Mouse (Mus musculus) neural tube, embryonic 12.5 days (tissue): ENCODE data around the gene Gm37419. TPM values are rescaled to one million over a fixed set of nuclear protein-coding genes. Genes with fewer than 3 reads are reported as not detected.

Experiments
- ATAC-seq: fragments of 200-750 bp; cut with Nextera tagmentation; 2 replicates; pipeline ENCODE4 v1.8.0; 2017; ENCODE audit warnings: low read depth, mild to moderate bottlenecking, moderate TSS enrichment, moderate library complexity; ENCODE audit not compliant: low FRiP score
- H3K27ac ChIP-seq: fragments of 300-500 bp; sonication (generic); 2 replicates; pipeline ENCODE4 v1.5.1; 2016
- H3K27me3 ChIP-seq: fragments of 300-500 bp; sonication (generic); replicated peaks from 2 replicates; pipeline ENCODE4 v1.6.1; 2016; ENCODE audit warnings: mild to moderate bottlenecking
- H3K36me3 ChIP-seq: fragments of 300-500 bp; sonication (generic); 2 replicates; pipeline ENCODE4 v1.6.1; 2016; ENCODE audit warnings: mild to moderate bottlenecking
- H3K4me1 ChIP-seq: fragments of 300-500 bp; sonication (generic); 2 replicates; pipeline ENCODE4 v1.6.1; 2016
- H3K4me2 ChIP-seq: fragments of 300-500 bp; sonication (generic); replicated peaks from 2 replicates; pipeline ENCODE4 v1.6.1; 2016; ENCODE audit warnings: mild to moderate bottlenecking
- H3K4me3 ChIP-seq: fragments of 300-500 bp; sonication (generic); 2 replicates; pipeline ENCODE4 v1.5.1; 2016
- H3K9ac ChIP-seq: fragments of 300-500 bp; sonication (generic); 2 replicates; pipeline ENCODE4 v1.6.1; 2016; ENCODE audit warnings: mild to moderate bottlenecking
- H3K9me3 ChIP-seq: fragments of 300-500 bp; sonication (generic); 2 replicates; pipeline ENCODE4 v1.6.1; 2016; ENCODE audit warnings: mild to moderate bottlenecking
- WGBS: fragments of 180-500 bp; shearing (Covaris S2); methylation state at CpG from one replicate; pipeline ENCODE4 v1.1.7; 2016; 5-methylcytosine and 5-hydroxymethylcytosine counted together
- polyA plus RNA-seq: library from polyadenylated mRNA; unstranded; fragments of >200 nt; fragmentation: Nextera tagmentation; extraction: Ambion mirVana; gene quantifications from 2 replicates; pipeline ENCODE4 v1.2.1, GENCODE M21; 2016

The Gm37419 gene
- polyA plus RNA-seq, 1 experiment from 2014 or later, result not detected

GRCm38 (mm10) chr16:23981925-23982851, 6.1 kb upstream of the Gm37419 start:
- 0 out of 2 replicates have a peak overlapping the region, but pooled peaks have one; percentile 10 for H3K9ac ChIP-seq
- no peaks in the 10 kb centered on the region for H3K9me3 ChIP-seq
- peaks cover 53% of the 10 kb centered on the region for H3K27me3 ChIP-seq
- peak; percentile 79 for ATAC-seq
- H3K4me3 ChIP-seq, result peak overlapping the region; percentile 34
- H3K36me3 ChIP-seq, result no peaks in the 10 kb centered on the region
- H3K27ac ChIP-seq, result no peak overlapping the region
- peak overlapping the region; percentile 62 for H3K4me2 ChIP-seq
- peaks cover 45% of the 10 kb centered on the region for H3K4me1 ChIP-seq
- 1% methylated on average over 28 of the region's 28 CpGs for WGBS

- Histone ChIP-seq H3K9me3 (no peaks in the 10 kb centered on the region), H3K4me1 (peaks cover 45% of the 10 kb centered on the region), H3K27ac (no peak overlapping the region), H3K27me3 (peaks cover 53% of the 10 kb centered on the region), H3K4me2 (peak overlapping the region; percentile 62), H3K4me3 (peak overlapping the region; percentile 30), H3K9ac (0 out of 2 replicates have a peak overlapping the region, but pooled peaks have one; percentile 10), H3K36me3 (no peaks in the 10 kb centered on the region)
- under 1% methylated on average over 33 of the region's 33 CpGs for WGBS
- peak; percentile 37; the same call in 1 of the 2 replicates for ATAC-seq
Measured at GRCm38 (mm10) chr16:23982891-23983588, 5.2 kb upstream of the Gm37419 start.

DNA sequence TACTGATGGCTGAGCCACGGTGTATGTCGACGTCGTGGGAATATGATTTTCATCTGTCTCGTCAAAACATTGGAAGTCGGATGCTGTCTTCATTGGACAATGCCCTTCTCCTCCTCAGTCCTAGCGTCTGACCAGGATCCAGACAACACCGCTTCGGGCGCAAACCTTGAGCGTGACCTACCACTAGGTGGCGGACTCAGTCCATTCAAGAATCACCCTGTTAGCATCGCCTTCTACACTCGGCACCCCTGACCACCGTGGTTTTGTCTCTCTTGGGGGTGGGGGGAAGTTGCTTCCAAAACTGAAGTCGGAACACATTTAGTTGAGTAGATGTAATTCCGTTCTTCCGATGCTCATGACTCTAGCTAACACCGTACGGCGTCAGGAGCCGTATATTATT, 4.1 kb upstream of the Gm37419 start:
- no peaks in the 10 kb centered on the region for H3K36me3 ChIP-seq
- peaks cover 50% of the 10 kb centered on the region for H3K27me3 ChIP-seq
- peak overlapping the region; percentile 28 for H3K4me3 ChIP-seq
- peak overlapping the region; percentile 62 for H3K4me2 ChIP-seq
- no peak overlapping the region for H3K9ac ChIP-seq
- H3K4me1 ChIP-seq, result peaks cover 45% of the 10 kb centered on the region
- no peaks in the 10 kb centered on the region for H3K9me3 ChIP-seq
- peak; percentile 51; the same call in 1 of the 2 replicates for ATAC-seq
- no peak overlapping the region for H3K27ac ChIP-seq
- 2% methylated on average over 22 of the region's 22 CpGs for WGBS

DNA sequence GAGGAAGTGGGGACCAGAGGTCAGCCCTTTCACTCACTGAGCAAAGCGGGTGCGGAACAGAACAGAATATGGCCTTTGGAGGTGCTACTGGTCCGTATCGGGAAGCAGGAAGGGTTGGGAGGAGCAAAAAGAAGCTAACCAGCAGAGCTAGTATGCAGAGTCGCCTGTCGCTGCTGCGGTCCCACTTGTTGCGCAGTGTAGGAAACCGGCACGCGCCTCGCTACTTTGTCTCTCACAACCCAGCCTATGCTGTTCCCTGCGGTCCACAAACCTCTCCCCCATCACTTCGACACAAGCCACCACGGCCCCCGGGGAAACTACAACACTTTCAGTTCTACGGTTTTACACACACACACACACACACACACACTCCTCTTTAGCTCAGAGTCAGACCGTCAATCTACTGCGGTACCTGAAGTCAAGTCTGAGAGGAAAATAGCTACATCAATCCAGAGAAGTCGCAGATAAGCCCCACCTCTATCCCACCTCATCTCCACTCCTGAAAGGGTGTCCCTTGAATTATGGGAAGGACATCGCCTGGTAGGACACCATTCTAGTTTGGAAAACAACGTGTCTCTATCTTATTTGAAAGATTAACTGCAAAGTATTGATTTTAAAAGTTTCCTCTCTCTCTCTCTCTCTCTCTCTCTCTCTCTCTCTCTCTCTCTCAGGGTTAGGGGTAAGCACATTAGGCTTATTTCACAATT, 3.4 kb upstream of the Gm37419 start:
- Histone ChIP-seq H3K9ac (no peak overlapping the region), H3K27ac (no peak overlapping the region), H3K9me3 (no peaks in the 10 kb centered on the region), H3K4me2 (peak overlapping the region; percentile 62), H3K27me3 (peaks cover 43% of the 10 kb centered on the region), H3K4me3 (peak overlapping the region; percentile 28), H3K36me3 (no peaks in the 10 kb centered on the region), H3K4me1 (peaks cover 48% of the 10 kb centered on the region)
- ATAC-seq, result no peak
- WGBS, result under 1% methylated on average over 22 of the region's 22 CpGs

GRCm38 (mm10) chr16:23985467-23985861, 2.8 kb upstream of the Gm37419 start:
- H3K4me1 ChIP-seq, result peaks cover 51% of the 10 kb centered on the region
- H3K36me3 ChIP-seq, result no peaks in the 10 kb centered on the region
- no peak overlapping the region for H3K27ac ChIP-seq
- 3% methylated on average over 6 of the region's 6 CpGs for WGBS
- peak overlapping the region; percentile 95; the same call in 1 of the 2 replicates for H3K4me2 ChIP-seq
- H3K4me3 ChIP-seq, result no peak overlapping the region
- H3K27me3 ChIP-seq, result peaks cover 37% of the 10 kb centered on the region
- H3K9ac ChIP-seq, result no peak overlapping the region
- no peak for ATAC-seq
- no peaks in the 10 kb centered on the region for H3K9me3 ChIP-seq

DNA sequence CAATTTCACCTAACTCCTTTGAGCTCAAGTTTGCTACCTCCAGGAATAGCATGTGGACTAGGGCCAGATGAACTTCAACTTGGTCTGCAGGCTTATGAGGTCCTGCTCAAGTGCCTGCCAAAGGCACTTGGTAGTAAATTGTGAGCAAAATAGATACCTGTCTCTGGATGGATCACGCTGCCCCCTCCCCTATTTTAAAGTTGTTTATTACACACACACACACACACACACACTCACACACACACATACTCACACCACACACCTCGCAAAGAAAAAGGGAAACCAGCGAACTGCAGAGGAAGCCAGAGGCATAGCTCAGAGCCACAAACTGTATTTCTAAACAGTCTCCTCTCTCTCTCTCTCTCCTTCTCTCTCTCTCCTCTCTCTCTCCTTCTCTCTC, 2.1 kb upstream of the Gm37419 start:
- H3K27ac ChIP-seq, result no peak overlapping the region
- H3K36me3 ChIP-seq, result no peaks in the 10 kb centered on the region
- H3K9ac ChIP-seq, result no peak overlapping the region
- peak overlapping the region; percentile 95 for H3K4me2 ChIP-seq
- WGBS, result 6% methylated on average over 3 of the region's 3 CpGs
- no peak for ATAC-seq
- peaks cover 46% of the 10 kb centered on the region for H3K4me1 ChIP-seq
- H3K27me3 ChIP-seq, result peaks cover 31% of the 10 kb centered on the region
- H3K4me3 ChIP-seq, result no peak overlapping the region
- no peaks in the 10 kb centered on the region for H3K9me3 ChIP-seq

GRCm38 (mm10) chr16:23986871-23987270, 1.4 kb upstream of the Gm37419 start:
- ATAC-seq, result no peak
- H3K27ac ChIP-seq, result no peak overlapping the region
- H3K27me3 ChIP-seq, result peaks cover 24% of the 10 kb centered on the region
- H3K4me3 ChIP-seq, result peak overlapping the region; percentile 69
- 0% methylated on average over 17 of the region's 17 CpGs for WGBS
- H3K36me3 ChIP-seq, result no peaks in the 10 kb centered on the region
- H3K9me3 ChIP-seq, result no peaks in the 10 kb centered on the region
- peaks cover 43% of the 10 kb centered on the region for H3K4me1 ChIP-seq
- H3K9ac ChIP-seq, result peak overlapping the region; percentile 48
- H3K4me2 ChIP-seq, result peak overlapping the region; percentile 95

- Histone ChIP-seq H3K36me3 (no peaks in the 10 kb centered on the region), H3K27ac (no peak overlapping the region), H3K4me3 (peak overlapping the region; percentile 69), H3K4me1 (peaks cover 41% of the 10 kb centered on the region), H3K4me2 (peak overlapping the region; percentile 95), H3K27me3 (peaks cover 21% of the 10 kb centered on the region), H3K9ac (peak overlapping the region; percentile 87), H3K9me3 (no peaks in the 10 kb centered on the region)
- no peak for ATAC-seq
- WGBS, result under 1% methylated on average over 64 of the region's 64 CpGs
Measured at GRCm38 (mm10) chr16:23987341-23988156, 733 bp upstream of the Gm37419 start.

DNA sequence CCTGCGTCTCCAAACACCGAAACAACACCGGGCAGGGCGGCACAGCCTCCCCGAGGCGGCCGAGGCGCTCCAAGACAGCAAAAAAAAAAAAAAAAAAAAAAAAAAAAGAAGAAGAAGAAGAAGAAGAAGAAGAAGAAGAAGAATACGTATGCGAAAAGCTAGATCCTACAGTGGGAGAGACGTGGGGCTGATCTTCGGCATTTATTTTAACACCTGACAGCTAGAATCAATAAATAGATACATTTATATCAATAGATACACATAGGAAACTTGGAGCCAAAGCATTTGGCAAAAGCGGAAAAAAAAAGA, 171 bp upstream of the Gm37419 start:
- Histone ChIP-seq H3K4me2 (peak overlapping the region; percentile 95), H3K9ac (peak overlapping the region; percentile 87), H3K4me1 (peaks cover 41% of the 10 kb centered on the region), H3K4me3 (peak overlapping the region; percentile 69), H3K36me3 (no peaks in the 10 kb centered on the region), H3K27me3 (peaks cover 21% of the 10 kb centered on the region), H3K9me3 (no peaks in the 10 kb centered on the region), H3K27ac (no peak overlapping the region)
- ATAC-seq, result no peak
- WGBS, result 2% methylated on average over 13 of the region's 13 CpGs

DNA sequence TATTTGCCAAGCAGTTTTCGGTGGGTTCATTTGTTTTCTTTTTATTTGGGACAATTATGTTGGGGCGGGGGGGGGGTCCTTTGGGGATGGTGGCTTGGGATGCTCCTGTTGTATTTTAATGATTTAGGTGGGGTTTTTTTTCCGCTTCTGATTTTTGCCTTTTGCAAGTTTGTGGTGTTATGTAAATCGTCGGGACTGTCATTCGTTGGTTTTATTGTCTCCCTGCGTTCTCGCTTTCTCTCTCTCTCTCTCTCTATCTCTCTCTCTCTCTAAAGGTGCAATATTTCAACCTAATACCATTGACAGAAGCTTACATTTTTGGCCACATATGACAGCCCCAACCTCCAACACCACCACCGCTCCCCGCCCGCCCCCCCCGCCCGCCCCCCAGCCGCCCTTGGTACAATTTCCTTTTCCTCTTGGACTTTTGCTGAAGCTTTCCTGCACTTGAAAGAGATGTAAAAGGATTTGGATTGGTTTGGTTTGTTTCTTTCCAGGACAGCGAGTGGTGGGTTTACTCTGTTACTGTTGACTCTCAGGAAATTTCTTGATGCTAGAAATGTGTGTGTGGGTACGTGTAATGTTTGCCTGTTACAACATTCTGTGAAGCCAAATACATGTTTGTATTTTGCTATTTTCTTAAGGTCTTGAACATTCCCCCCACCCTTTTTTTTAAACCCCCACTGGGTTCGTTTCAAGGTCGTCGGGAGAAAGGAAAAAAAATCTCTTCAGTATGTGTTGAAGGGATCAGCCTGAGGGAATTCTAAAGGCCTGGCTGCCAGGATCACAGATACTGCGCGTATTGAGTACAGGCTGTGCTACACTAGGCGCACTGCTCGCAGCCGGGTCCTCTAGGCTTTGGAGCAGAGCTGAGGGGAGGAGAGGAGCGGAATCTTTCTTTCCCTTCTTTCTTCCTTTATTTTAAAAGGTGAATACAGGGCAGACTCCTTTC, 1.2 kb downstream of the Gm37419 start:
- peaks cover 17% of the 10 kb centered on the region for H3K27me3 ChIP-seq
- peak overlapping the region; percentile 95 for H3K4me2 ChIP-seq
- peak overlapping the region; percentile 69 for H3K4me3 ChIP-seq
- H3K4me1 ChIP-seq, result peaks cover 30% of the 10 kb centered on the region
- WGBS, result 3% methylated on average over 25 of the region's 25 CpGs
- no peaks in the 10 kb centered on the region for H3K9me3 ChIP-seq
- no peaks in the 10 kb centered on the region for H3K36me3 ChIP-seq
- ATAC-seq, result no peak
- H3K9ac ChIP-seq, result peak overlapping the region; percentile 87
- H3K27ac ChIP-seq, result peak overlapping the region; percentile 96; the same call in 1 of the 2 replicates
